Mouse (Mus musculus) embryonic fibroblast, embryonic 13.5 days (primary cell): ENCODE measurements around the gene Strn4. TPM values are rescaled to one million over a fixed set of nuclear protein-coding genes. Genes with fewer than 3 reads are reported as not detected.

Experiments used
- H3K27ac ChIP-seq: 2 replicates; pipeline ENCODE4 v1.5.1; 2012; ENCODE audit warnings: low read length, control low read depth, inconsistent platforms; ENCODE audit not compliant: insufficient read depth
- H3K4me1 ChIP-seq: 2 replicates; pipeline ENCODE4 v1.6.1; 2011; ENCODE audit warnings: low read length; ENCODE audit not compliant: control insufficient read depth, insufficient read depth
- H3K4me3 ChIP-seq: 2 replicates; pipeline ENCODE4 v1.5.1; 2011; ENCODE audit warnings: mild to moderate bottlenecking, control low read depth, low read length; ENCODE audit not compliant: insufficient read depth
- CTCF ChIP-seq: IDR thresholded peaks from 2 replicates; pipeline ENCODE4 v1.5.1; 2011; ENCODE audit warnings: mild to moderate bottlenecking, control low read depth, low read length, moderate library complexity, borderline replicate concordance; ENCODE audit not compliant: insufficient read depth
- POLR2A ChIP-seq: IDR thresholded peaks from 2 replicates; pipeline ENCODE4 v1.6.1; 2011; ENCODE audit warnings: low read depth, mild to moderate bottlenecking, control low read depth, low read length, moderate library complexity
- polyA plus RNA-seq: library from polyadenylated mRNA; stranded (reverse); fragments of >200 nt; gene quantifications from 2 replicates; pipeline ENCODE4 v1.2.4, GENCODE M21; 2011; ENCODE audit warnings: low read depth; ENCODE audit not compliant: missing spikeins, insufficient read length

Strn4 gene
- polyA plus RNA-seq, 1 experiment = 67.1 TPM

DNA sequence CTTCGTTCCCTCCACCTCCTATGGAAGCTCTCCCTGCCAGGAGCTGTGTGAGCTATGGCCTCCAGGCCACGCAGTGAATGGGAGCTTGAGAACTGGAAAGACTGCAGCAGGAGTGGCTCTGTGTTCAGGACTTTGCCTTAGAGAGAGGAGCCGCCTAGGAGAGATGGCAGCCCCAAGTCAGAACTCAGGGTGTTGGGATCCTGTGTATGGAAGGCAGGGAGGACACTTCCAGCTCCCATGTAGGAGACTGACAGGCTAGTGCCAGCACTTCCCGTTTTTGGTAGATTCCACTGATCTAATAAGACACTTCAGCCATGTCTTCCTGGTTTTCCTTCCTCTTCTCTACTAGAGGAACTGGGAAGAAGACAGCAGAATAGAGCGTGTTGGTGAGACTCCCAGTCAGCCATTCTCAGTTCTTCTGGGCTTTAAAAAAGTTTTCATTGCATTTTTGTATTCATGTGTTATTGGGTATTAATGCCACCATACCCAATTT lies 4.6 kb downstream of the Strn4 start:
- TF ChIP-seq POLR2A (no peak), CTCF (no peak)
- H3K4me1 ChIP-seq = peaks cover 7% of the 10 kb centered on the region; the same call in 1 of the 2 replicates
- H3K27ac ChIP-seq = no peak overlapping the region

DNA sequence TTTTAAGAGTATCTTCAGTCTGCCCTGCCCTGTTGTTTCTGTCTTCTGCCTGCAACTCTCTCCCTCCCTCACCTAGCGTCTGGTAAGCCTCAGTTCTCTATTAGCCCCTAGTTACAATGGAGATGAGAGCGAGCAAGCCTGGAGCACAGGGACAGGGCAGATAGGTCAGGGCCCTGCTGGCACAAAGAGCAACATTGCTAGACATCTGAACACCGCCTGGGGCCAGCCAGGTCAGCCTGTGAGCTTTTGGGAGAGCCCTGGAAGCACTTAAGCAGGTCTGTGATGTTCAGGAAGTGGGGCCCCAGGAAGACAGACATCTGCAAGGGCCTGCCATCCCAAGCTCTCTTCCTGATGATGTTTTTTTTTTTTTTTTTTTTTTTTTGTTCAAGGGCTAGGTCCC lies 5.4 kb downstream of the Strn4 start:
- no peak overlapping the region for H3K27ac ChIP-seq
- TF ChIP-seq POLR2A (no peak), CTCF (no peak)
- H3K4me1 ChIP-seq = peaks cover 7% of the 10 kb centered on the region; the same call in 1 of the 2 replicates
- H3K4me3 ChIP-seq = no peak overlapping the region

More for the DNA sequence above, 4.6 kb downstream of the Strn4 start:
- no peak overlapping the region for H3K4me3 ChIP-seq

DNA sequence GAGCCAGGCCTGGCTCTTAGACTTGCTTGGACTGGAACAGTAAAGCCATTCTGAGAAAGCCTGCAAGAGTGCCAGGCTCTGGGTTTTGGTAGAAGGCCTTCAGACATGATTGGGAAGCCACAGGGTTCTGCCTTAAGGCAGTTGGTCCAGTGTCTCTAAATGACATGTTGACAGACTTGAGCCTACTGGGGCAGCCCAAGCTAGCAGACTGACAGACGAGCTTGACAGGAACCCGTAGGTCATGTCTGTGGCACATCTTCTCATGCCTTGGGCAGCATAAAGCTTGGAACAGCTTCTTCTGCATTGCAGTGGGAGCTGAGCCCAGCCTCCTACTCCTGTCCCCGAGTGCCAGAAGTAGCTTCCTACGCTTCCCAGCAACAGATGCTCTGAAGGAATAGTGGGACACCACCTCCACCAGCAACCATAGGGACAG lies 6.0 kb downstream of the Strn4 start:
- H3K4me1 ChIP-seq = peaks cover 7% of the 10 kb centered on the region; the same call in 1 of the 2 replicates
- TF ChIP-seq CTCF = no peak
- no peak for TF ChIP-seq POLR2A

DNA sequence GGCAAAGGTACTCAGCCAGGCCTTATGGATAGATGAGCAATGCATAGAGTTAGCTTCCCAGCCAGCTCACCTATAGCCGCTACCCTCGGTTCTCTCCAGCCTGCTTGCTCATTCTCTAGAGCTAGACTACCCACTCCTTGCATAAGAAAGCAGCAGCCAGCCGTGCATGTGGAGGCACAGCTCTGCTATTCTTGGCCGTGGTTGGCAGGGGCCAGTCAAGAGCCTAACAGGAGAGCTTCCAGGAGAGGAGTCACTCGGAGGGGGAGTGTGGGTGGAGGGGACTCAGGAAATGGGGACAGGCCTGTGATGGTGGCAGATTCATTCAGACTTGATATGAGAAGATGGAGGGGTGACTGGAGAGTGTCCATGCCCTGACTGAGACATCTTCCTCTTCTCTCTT lies 8.0 kb downstream of the Strn4 start:
- no peak overlapping the region for H3K27ac ChIP-seq
- no peak for TF ChIP-seq POLR2A
- TF ChIP-seq CTCF = no peak

More for the DNA sequence above, 6.0 kb downstream of the Strn4 start:
- H3K27ac ChIP-seq = no peak overlapping the region
- no peak overlapping the region for H3K4me3 ChIP-seq

DNA sequence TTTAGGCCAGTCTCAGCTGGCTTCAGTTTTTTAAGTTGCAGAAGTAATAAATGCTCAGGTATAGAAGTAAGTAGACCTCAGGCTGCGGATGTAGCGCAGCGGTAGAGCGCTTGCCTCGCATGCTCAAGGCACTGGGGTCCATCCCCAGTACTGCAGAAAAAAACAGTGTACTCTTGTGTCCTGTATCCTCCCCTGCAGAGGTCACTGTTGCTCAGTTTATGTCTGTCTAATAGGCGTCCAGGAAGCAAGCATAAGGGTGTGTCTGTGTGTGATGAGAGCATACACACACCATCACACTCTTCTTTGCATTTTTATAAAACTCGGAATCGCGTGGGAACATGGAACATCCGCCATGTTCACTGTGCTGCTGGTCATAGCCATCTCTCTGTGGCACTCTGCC lies 10.1 kb downstream of the Strn4 start:
- H3K4me3 ChIP-seq = no peak overlapping the region
- no peaks in the 10 kb centered on the region for H3K4me1 ChIP-seq
- TF ChIP-seq POLR2A (no peak), CTCF (no peak)
- no peak overlapping the region for H3K27ac ChIP-seq

More for the DNA sequence above, 8.0 kb downstream of the Strn4 start:
- H3K4me3 ChIP-seq = no peak overlapping the region
- H3K4me1 ChIP-seq = no peaks in the 10 kb centered on the region

DNA sequence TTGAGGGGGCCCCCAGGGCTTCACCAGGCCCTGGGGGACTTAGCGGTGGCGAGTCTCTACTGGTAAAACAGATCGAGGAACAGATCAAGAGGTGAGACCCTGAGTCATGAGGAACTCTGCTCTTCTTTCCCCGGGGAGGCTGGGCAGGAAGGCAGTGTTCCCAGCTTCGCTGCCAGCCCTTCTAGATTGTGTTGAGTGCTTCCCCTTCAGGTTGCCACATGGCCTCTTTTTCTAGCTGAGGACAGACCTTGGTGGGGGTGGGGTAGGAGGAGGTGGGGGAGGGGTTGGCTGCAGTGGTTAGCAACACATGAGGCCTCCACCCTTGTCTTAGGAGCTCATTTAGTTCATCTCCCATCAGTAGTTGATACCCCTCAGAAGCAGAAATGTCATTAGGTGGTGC lies 10.9 kb downstream of the Strn4 start:
- H3K4me1 ChIP-seq = no peaks in the 10 kb centered on the region
- TF ChIP-seq CTCF (no peak), POLR2A (no peak)
- no peak overlapping the region for H3K27ac ChIP-seq
- no peak overlapping the region for H3K4me3 ChIP-seq

DNA sequence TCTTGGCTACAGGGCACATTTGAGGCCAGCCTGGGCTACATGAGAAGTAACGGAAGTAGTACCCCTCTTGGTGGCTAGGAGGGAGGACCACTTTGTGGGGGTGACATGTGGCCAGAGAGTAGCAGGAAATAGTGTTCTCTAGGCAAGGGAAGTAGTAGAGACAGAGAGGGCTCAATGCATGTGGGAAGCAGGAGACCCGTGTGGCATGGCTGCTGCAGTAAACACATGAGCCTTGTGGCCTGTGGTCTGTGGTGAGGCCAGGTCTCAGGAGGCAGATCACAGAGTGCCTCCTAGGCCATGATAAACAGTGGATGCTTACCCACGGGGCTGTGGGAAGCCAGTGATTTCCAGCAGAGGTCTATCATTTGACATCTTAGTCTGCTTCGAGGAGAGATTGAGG lies 11.6 kb downstream of the Strn4 start:
- H3K4me3 ChIP-seq = no peak overlapping the region
- TF ChIP-seq POLR2A = no peak
- no peak for TF ChIP-seq CTCF
- H3K27ac ChIP-seq = no peak overlapping the region
- no peaks in the 10 kb centered on the region for H3K4me1 ChIP-seq

DNA sequence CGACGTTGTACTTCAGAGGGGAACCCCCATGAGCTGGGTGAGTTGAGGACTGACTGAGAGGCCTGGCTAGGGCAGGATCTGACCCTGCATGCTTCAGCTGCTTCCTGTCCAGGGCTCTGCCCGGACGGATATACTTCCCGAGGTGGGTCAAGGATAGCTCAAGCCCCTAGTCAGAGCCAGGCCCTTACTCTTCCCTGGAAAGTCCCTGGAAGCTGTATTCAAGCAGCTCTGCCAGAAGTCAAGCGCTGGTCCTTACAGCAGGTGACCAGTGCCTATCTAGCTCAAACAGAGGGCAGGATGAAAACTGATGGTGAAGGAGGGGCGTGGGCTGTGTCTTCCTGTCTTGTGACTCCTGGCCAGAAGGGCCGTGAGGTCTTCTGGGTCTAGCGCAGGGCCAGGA lies 14.8 kb downstream of the Strn4 start:
- Histone ChIP-seq H3K27ac (no peak overlapping the region), H3K4me1 (no peaks in the 10 kb centered on the region)

DNA sequence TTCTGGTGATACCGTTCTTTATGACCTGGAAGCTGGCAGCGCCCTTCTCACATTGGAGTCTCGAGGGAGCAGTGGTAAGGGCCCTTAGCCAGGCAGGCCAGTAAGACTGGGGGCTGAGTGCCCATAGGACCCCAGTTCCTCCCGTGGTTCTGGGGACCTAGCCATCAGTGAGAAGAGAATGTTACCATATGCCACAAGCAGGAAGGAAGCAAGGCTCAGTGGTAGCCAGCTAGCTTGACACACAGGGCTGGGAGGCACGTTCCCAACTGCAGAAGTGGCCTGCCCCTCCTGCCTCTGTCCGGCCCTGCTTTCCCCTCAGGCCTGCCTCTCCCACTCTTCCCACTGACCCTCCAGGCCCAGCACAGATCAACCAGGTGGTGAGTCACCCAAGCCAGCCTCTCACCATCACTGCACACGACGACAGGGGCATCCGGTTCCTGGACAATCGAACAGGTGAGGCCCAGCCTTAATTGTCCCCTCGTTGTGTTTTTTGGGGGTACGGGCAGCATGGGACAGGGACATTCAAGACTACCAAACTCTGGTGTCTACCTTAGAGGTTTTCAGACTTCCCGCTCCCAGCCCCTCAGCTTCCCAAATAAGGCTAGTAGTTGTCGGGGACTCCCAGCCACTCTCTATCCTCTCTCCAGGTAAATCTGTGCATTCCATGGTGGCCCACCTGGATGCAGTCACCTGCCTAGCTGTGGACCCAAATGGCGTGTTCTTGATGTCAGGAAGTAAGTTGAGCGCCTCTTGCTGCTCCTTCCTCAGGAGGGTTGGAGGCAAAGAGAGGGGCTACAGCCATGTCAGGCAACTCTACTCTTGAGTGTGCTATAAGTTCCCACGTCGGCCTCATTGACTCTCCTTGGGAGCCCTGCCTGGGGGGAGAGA lies 22.5 kb downstream of the Strn4 start:
- Histone ChIP-seq H3K27ac (no peak overlapping the region), H3K4me3 (no peak overlapping the region), H3K4me1 (peaks cover 2% of the 10 kb centered on the region; the same call in 1 of the 2 replicates)
- no peak for TF ChIP-seq POLR2A
- TF ChIP-seq CTCF = no peak

More for the DNA sequence above, 14.8 kb downstream of the Strn4 start:
- no peak overlapping the region for H3K4me3 ChIP-seq
- TF ChIP-seq CTCF (no peak), POLR2A (no peak)
